Comparison of ENCODE assay signal across 9 mouse cellular contexts in the genomic region with DNA sequence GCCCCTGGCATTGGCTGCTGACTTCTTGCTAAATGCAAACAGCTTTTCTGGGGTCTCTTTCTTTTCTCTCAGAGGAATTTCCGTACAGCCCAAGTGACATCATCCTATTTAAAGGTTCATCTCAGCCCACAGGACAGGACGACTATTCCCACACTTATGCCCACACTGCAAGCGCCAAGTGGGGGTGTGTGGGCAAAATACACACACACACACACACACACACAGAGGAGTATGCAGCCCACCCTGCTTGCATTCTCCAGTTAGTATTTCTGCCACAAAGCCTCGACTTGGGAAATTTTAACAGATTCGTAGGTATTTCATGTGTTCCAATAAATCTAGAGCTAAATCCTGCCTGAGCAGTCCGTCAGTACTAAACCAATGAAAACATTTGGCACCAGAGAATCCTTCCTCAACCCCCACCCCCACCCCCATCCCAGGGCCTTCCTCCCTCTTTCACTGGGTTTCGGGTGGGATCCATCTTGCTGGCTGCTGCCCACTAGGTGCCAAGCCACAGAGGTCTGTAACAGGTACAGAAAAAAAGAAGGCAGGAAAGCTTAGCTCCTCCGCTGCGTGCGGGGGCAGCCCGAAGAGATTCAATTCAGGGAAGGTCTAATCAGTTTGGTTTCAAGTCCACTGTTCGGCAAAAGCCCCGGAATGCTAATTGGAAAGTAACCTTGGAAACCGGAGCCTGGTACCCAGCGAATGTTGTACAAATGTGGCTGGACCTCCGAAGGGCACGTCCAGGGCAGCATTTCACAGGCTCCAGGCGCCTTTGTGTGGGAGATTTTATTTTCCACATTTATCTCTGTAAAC. TPM values are rescaled to one million over a fixed set of nuclear protein-coding genes. Genes with fewer than 3 reads are reported as not detected.
A peak's percentile ranks its signal among the peaks of the same experiment; 100 is the strongest.
DNase-seq lines count a peak whose midpoint lies in the region; ATAC-seq lines count a peak whose summit lies in the region.
"Had no signal": no experiment of that assay in that cellular context is flagged by ENCODE, and none has a peak within 500 bp of the region (broad histone marks: within the 10 kb centered on the region; RNA-seq: fewer than 3 reads in every experiment).

No protein-coding gene starts in this region.

- no peaks in the 10 kb centered on the region for H3K27me3 ChIP-seq in hindbrain, embryonic 14.5 days (ENCODE audit: control insufficient read depth, insufficient read depth, low read length)

- no peaks in the 10 kb centered on the region for H3K36me3 ChIP-seq in hindbrain, embryonic 14.5 days (replicated peaks; ENCODE audit: control insufficient read depth, insufficient read depth)

- H3K4me1 ChIP-seq in hindbrain, embryonic 14.5 days (replicated peaks; ENCODE audit: control insufficient read depth, insufficient read depth, low read length): peaks cover 16% of the 10 kb centered on the region

- peak; percentile 16 for DNase-seq in MN1 (ENCODE audit: low spot score)
- DNase-seq in embryo, embryonic 10.5 days (ENCODE audit: low spot score): peak; percentile 79
- DNase-seq in hindbrain, embryonic 14.5 days (ENCODE audit: low spot score): peak; percentile 74
- peak; percentile 54 for DNase-seq in mesoderm, embryonic 11.5 days (ENCODE audit: low read depth, low spot score)
- DNase-seq in c-Kit-positive CD71-positive TER-119-positive erythroid progenitor cells, embryonic 14.5 days (ENCODE audit: low spot score): no peak
- DNase-seq in heart, adult 8-10 months (ENCODE audit: low spot score): no peak

- peaks cover 5% of the 10 kb centered on the region; the same call in 1 of the 2 replicates for H3K9me3 ChIP-seq in hindbrain, embryonic 14.5 days (ENCODE audit: control insufficient read depth, low read length)

- peak overlapping the region; percentile 65 for H3K27ac ChIP-seq in hindbrain, embryonic 14.5 days

- 20% methylated on average over 18 of the region's 18 CpGs for WGBS in hindbrain, embryonic 14.5 days

- peak overlapping the region; percentile 41 for H3K4me2 ChIP-seq in hindbrain, embryonic 14.5 days (replicated peaks)

- peak; percentile 81 for ATAC-seq in hindbrain, embryonic 14.5 days (ENCODE audit: low FRiP score)
- ATAC-seq in erythroblast, adult 5-6 weeks (replicated peaks; ENCODE audit: low FRiP score, poor library complexity, severe bottlenecking): no peak
- ATAC-seq in inflammation-experienced regulatory T-cells, adult 6 months: no peak

- H3K9ac ChIP-seq in hindbrain, embryonic 14.5 days: peak overlapping the region; percentile 10; the same call in 1 of the 2 replicates

- H3K4me3 ChIP-seq in hindbrain, embryonic 14.5 days (replicated peaks; ENCODE audit: low read length): peak overlapping the region; percentile 5; the same call in 1 of the 2 replicates
- H3K4me3 ChIP-seq: erythroblast, embryonic 14.5 days had no signal

RNA-seq across cellular contexts. Expression of a gene that starts 35.8 kb away (rescaled TPM):
- polyA plus RNA-seq in hindbrain, embryonic 14.5 days (2014; fragmentation: Nextera tagmentation; extraction: Ambion mirVana): 15.4 and 17.4 TPM in 2 replicates
- total RNA-seq in heart, adult 8-10 months (2022): 10 to 100 TPM; 29.3 to 37.5 (median 33.3) TPM
- total RNA-seq in erythroblast, adult 5-6 weeks (2015; ENCODE audit: low replicate concordance): 9.2 and 10.2 TPM in 2 replicates
- total RNA-seq in erythroblast, adult 5-6 weeks (2017; ENCODE audit: low replicate concordance): 8.9 TPM in 2 replicates
- 1 to 10 TPM; 5.1 to 9.7 (median 6.2) TPM for polyA plus RNA-seq in inflammation-experienced regulatory T-cells, adult 6 months (2017; shearing (Covaris generic))

Comparison
In these comparisons a context has a peak if more than half of its experiments do, and no peak if none do; other contexts are left out.
1. DNase-seq: peak in MN1 (single experiment), embryo, embryonic 10.5 days (single experiment), hindbrain, embryonic 14.5 days (single experiment) and mesoderm, embryonic 11.5 days (single experiment); none in c-Kit-positive CD71-positive TER-119-positive erythroid progenitor cells, embryonic 14.5 days (single experiment) and heart, adult 8-10 months (single experiment).